Mouse (Mus musculus): Measurements from ENCODE around the gene Eif4e1b.

Eif4e1b gene

GRCm38 (mm10) chr13:54799701-54800100 lies 15.9 kb downstream of the Eif4e1b start:
- peak; percentile 85 for DNase-seq (ENCODE audit: low spot score)

DNA sequence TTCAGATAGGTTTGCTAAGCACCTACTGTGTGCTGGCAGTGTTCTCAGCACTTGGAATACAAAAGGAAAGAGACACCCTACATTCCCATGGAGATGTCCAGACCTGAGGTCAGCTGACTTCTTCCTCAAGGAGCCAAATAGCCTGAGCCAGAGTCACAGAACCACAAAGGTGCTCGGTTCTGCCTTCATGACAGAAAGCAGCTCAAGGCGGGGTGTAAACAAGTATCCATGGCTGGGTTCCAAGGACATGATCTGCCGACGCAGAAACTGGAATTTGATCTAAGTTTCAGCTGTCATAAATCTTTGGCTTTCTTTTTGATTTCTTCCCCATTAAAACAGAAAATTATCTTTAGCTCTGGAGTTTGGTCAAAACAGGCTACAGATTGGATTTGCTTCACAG lies 16.4 kb downstream of the Eif4e1b start:
- no peak for DNase-seq (ENCODE audit: low spot score)

GRCm38 (mm10) chr13:54803010-54803409 lies 19.2 kb downstream of the Eif4e1b start:
- DNase-seq (ENCODE audit: low spot score) = no peak

GRCm38 (mm10) chr13:54805134-54805838 lies 21.5 kb downstream of the Eif4e1b start:
- DNase-seq (ENCODE audit: low spot score) = no peak

DNA sequence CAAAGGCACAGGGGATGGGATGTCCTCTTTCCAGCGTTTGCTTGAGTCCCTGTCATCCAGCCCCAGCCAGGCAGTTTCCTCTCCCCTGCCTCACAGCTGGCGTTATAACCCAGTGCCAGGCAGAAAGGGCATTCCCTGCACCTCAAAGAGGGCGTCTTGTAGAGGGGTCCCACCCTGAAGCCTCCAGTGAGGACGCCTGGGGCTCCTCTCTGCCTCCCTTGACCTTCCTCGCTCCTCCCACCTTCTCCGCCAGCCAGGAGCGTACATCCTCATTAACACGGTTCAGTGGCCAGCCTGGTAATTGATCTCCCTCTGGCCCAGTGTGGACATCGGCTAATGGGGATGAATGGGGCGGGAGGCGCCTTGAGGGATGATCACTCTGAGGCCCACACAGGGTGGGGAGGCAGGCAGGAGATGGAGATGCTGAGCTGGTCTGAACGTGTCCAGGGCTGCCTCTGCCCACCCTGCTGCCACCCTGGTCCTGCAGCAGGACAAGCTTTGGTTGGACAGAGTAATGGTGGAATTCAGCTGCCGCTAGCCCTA lies 22.7 kb downstream of the Eif4e1b start:
- DNase-seq (ENCODE audit: low spot score) = peak; percentile 34

- DNase-seq (ENCODE audit: low spot score) = no peak
Observed at GRCm38 (mm10) chr13:54808067-54808466, 24.3 kb downstream of the Eif4e1b start.

- DNase-seq (ENCODE audit: low spot score) = no peak
Observed at GRCm38 (mm10) chr13:54811476-54811875, 27.7 kb downstream of the Eif4e1b start.

- peak; percentile 75 for DNase-seq (ENCODE audit: low spot score)
Observed at GRCm38 (mm10) chr13:54813381-54813780, 29.6 kb downstream of the Eif4e1b start.

- no peak for DNase-seq (ENCODE audit: low spot score)
Observed at GRCm38 (mm10) chr13:54818399-54819254, 34.8 kb downstream of the Eif4e1b start.

- DNase-seq (ENCODE audit: low spot score) = no peak
Observed at GRCm38 (mm10) chr13:54821106-54821505, 37.3 kb downstream of the Eif4e1b start.

DNA sequence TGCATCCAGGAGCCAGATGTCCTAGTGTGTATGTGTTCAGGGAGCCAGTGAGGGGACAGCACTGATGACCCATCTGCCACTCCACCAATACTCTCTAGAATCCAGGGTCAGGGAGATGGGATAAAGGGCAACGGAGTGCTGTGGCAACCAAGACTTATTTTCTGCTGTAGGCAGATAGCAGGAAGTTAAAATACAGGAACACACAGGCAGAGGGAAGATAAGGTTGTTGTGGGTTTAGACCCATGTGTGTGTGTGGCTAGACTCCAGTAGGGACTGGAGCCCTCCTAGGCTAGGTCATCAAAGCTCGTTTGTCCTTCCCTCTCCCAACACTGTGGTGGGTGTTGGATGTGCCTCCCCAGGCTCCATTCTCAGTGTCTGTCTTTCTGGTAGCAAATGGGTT lies 38.1 kb downstream of the Eif4e1b start:
- no peak for DNase-seq (ENCODE audit: low spot score)

DNA sequence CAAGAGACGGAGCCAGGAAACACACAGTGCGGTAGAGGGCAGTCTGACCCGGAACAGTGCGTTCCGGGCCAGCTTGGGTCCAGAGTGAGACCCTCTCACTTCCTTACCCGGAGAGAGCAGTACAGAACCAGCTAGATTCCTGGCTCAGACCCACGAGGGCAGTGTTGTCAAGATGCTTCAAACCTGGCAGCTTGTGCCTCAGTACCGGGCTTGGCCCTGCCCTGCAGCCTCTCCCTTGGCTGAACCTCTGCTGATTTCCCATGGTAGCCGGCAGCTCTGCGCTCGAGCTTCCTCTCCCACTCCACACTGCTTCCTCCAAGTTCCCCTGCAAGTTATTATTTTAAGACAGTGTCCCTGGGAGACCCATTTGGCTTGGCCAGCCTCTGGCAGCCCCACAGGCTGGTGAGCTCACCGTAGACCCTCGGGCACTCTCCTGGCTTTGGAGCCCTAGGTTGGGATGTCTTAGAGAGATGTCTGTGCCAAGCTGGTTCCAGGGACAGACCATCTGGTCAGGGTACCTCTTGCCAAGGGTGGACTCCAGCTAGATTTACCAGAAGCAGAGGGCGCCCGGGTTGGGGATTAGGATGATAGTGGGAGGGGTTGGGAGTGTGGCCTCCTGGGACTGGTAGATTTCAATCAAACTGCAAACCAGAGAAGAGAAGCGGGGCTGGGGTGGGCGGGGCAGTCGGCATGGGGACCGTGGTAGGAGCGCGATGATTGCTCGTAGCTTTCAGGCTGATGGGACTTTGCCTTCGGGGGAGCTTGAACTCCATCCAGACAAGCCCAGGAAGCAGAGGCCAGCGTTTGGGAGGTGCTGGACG lies 40.5 kb downstream of the Eif4e1b start:
- peak; percentile 86 for DNase-seq (ENCODE audit: low spot score)

GRCm38 (mm10) chr13:54827992-54828391 lies 44.2 kb downstream of the Eif4e1b start:
- DNase-seq (ENCODE audit: low spot score) = no peak

DNA sequence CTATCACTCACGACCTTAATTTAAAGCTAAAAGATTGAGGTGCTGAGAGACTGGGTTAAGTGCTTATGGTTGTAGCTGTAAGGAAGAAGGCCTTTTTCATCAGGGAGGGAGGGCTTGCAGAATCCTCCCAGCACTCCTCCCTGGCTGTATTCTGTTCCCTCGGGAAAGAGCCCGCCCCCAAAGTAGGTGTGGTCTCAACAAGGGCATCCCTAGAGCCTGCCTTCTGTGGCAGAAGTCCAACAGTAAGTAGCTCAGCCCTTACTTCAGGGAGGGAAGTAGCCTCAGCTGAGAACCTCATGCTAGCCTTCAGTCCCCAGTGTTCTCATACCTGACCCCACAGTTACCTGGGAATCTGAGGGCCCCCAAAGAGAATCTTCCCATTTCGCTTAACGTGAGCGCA lies 44.7 kb downstream of the Eif4e1b start:
- DNase-seq (ENCODE audit: low spot score) = peak; percentile 37

DNA sequence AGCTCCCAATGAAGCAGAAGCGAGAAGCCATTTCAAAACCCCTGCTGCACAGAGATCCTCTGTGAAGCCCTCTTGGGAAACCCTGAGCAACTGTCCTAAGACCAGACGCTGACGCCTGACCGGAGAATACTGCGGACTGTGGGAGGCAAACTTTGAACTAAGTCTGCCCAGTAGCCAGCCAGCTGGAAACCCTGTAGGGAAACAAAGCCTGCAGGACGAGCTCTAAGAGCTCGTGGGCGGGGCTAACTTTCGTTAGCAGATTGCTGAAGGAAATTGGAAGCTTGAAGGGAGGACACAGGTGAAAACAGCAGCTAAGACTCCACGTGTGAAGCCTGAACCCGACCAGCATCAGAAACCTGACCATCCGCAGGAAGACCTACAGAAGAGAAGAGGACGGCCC lies 45.7 kb downstream of the Eif4e1b start:
- no peak for DNase-seq (ENCODE audit: low spot score)

GRCm38 (mm10) chr13:54836351-54837030 lies 52.7 kb downstream of the Eif4e1b start:
- no peak for DNase-seq (ENCODE audit: low spot score)

DNA sequence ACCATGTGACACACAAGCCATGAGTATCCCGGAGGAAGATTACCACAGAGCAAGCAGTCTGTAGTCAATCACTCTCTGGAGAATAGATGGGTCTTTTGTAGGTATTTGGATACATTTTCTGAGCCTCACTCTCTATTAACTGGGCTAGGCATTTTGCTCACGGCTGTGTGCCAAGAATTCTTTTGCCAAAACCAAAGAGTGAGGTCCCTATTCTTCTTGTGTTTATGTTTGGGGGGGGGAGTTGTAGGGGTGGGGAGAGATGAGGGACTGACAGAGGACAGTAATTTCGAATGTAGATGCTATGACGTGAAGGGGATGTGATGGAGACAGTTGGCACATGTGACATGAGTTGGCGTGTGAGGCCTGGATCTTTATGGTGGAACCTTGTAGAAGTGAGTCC lies 53.3 kb downstream of the Eif4e1b start:
- no peak for DNase-seq (ENCODE audit: low spot score)

DNA sequence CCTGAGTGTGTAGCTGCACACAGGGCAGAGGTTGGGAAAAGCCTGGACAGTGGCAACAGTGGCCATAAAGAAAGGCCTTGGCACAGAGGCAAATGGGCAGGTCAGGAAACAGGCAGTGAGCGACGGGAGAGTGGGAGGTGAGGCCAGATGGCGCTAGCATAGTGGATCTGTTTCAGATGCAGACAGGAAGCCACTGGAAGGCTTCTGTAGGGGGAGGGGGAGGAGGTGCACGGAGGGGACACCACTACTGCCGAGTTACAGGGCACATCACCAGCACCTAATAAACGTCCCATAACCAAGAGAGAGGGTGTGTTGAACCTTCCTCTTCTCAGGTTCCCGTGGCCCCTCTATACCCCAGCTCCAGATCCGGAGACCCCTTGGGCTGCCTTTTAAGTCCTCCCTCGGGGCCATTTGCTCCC lies 53.7 kb downstream of the Eif4e1b start:
- peak; percentile 68 for DNase-seq (ENCODE audit: low spot score)
